Mouse (Mus musculus) midbrain, postnatal 0 days (tissue): Measurements from ENCODE around the gene Crip1. TPM values are rescaled to one million over a fixed set of nuclear protein-coding genes. Genes with fewer than 3 reads are reported as not detected.

Source experiments
- ATAC-seq: fragments of 200-750 bp; cut with Nextera tagmentation; 2 replicates; pipeline ENCODE4 v1.8.0; 2017; ENCODE audit warnings: moderate number of reproducible peaks, mild to moderate bottlenecking, moderate TSS enrichment, moderate library complexity; ENCODE audit not compliant: low FRiP score
- DNase-seq: peaks from one replicate; pipeline ENCODE4 v3.0.0-alpha.2; 2015; ENCODE audit warnings: low spot score
- H3K27ac ChIP-seq: fragments of 300-500 bp; sonication (generic); 2 replicates; pipeline ENCODE4 v1.5.1; 2014; ENCODE audit warnings: low read depth, mild to moderate bottlenecking, low read length, mixed read lengths
- H3K27me3 ChIP-seq: fragments of 300-500 bp; sonication (generic); 2 replicates; pipeline ENCODE4 v1.6.1; 2014; ENCODE audit warnings: low read length, control low read depth, mixed read lengths; ENCODE audit not compliant: insufficient read depth
- H3K36me3 ChIP-seq: fragments of 300-500 bp; sonication (generic); 2 replicates; pipeline ENCODE4 v1.6.1; 2014; ENCODE audit warnings: low read length, control low read depth, mixed read lengths; ENCODE audit not compliant: insufficient read depth
- H3K4me1 ChIP-seq: fragments of 300-500 bp; sonication (generic); 2 replicates; pipeline ENCODE4 v1.6.1; 2014; ENCODE audit warnings: mild to moderate bottlenecking, control low read depth, antibody characterized with exemption, low read length, mixed read lengths; ENCODE audit not compliant: insufficient read depth
- H3K4me2 ChIP-seq: fragments of 300-500 bp; sonication (generic); 2 replicates; pipeline ENCODE4 v1.6.1; 2014; ENCODE audit warnings: low read depth, mild to moderate bottlenecking, low read length, mixed read lengths; ENCODE audit not compliant: poor library complexity, severe bottlenecking
- H3K4me3 ChIP-seq: fragments of 300-500 bp; sonication (generic); 2 replicates; pipeline ENCODE4 v1.5.1; 2014; ENCODE audit warnings: low read depth, mild to moderate bottlenecking, low read length, moderate library complexity
- H3K9ac ChIP-seq: fragments of 300-500 bp; sonication (generic); replicated peaks from 2 replicates; pipeline ENCODE4 v1.6.1; 2014; ENCODE audit warnings: mild to moderate bottlenecking, low read length, moderate library complexity, mixed read lengths; ENCODE audit not compliant: poor library complexity, severe bottlenecking
- H3K9me3 ChIP-seq: fragments of 300-500 bp; sonication (generic); 2 replicates; pipeline ENCODE4 v1.6.1; 2016; ENCODE audit warnings: low read length, control low read depth
- CTCF ChIP-seq: IDR thresholded peaks from 2 replicates; pipeline ENCODE4 v1.5.1; 2016; ENCODE audit warnings: antibody characterized with exemption, mild to moderate bottlenecking
- WGBS: fragments of 180-500 bp; shearing (Covaris S2); extraction: QIAGEN DNeasy Blood & Tissue Kit; methylation state at CpG from one replicate; pipeline ENCODE4 v1.1.7; 2014; 5-methylcytosine and 5-hydroxymethylcytosine counted together
- polyA plus RNA-seq: library from polyadenylated mRNA; unstranded; fragments of >200 nt; fragmentation: Nextera tagmentation; extraction: Ambion mirVana; gene quantifications from 2 replicates; pipeline ENCODE4 v1.2.1, GENCODE M21; 2015
- total RNA-seq: library from RNA; depleted of rRNA; stranded (reverse); fragments of >200 nt; gene quantifications from 2 replicates; pipeline ENCODE4 v1.2.3, GENCODE M21; 2014

Crip1 gene
- total and polyA plus RNA-seq, 2 experiments from 2014 or later = 3.9 to 26.0 TPM

DNA sequence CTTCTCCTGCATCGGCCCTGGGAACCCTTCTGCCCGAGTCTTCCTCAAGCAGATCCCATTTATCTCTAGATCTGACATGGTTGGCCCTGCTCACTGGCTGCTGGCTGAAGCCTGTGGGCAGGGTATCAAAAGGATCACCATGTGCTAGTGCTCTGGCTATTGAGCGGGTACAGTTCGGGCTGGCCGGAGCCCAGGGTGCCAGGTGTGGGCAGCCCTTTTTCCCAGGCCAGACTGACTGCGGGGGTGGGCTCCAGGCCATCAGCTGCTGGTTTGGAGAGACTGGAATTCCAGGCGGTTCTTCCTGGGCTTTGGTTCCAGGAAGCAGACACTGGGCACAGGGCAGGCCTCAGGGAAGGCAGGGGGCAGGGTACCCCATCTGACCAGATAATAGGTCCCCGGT, 1.4 kb downstream of the Crip1 start:
- DNase-seq (peak; percentile 48), ATAC-seq (no peak)
- no peak for TF ChIP-seq CTCF
- 73% methylated on average over 8 of the region's 8 CpGs for WGBS
- H3K9me3 ChIP-seq = no peaks in the 10 kb centered on the region
- H3K36me3 ChIP-seq = peaks cover 15% of the 10 kb centered on the region; the same call in 1 of the 2 replicates
- H3K4me3 ChIP-seq = no peak overlapping the region
- H3K4me2 ChIP-seq = no peak overlapping the region
- H3K27me3 ChIP-seq = 0 out of 2 replicates have a peak, but pooled peaks cover 6% of the 10 kb centered on the region
- 0 out of 2 replicates have a peak overlapping the region, but pooled peaks have one; percentile 12 for H3K27ac ChIP-seq
- H3K4me1 ChIP-seq = peaks cover 6% of the 10 kb centered on the region; the same call in 1 of the 2 replicates
- H3K9ac ChIP-seq = no peak overlapping the region

DNA sequence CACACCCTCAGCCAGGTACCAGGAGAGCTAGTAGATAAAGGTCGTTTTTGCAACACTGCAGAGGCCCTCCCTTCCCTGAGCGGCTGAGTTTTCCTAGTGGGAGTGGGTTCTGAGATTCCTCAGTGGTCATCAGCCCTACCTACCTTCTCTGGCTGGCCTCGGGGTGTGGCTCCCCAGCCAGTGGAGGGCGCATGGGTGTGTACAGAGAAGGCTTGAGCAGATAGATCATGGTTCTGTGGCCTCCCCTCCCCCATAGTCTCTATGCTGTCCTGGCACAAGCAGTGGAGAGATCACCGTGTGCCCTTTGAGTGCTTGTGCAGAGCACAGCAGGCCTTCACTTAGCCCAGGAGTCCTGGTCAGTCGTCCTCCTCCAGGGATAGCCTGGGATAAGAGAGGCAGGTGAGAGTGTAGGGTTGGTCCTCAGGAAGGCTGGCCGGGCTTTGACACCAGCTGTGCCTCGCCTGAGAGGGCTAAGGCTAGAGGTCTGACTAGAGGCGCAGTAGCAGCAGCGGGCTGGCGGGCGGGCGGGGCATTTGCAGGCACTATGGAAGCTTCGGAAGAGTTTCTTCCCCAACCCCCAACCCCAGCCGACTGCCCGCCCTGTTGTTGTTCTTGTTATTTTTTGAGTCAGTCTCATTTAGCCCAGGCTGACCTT, 2.4 kb downstream of the Crip1 start:
- DNase-seq (no peak), ATAC-seq (no peak)
- Histone ChIP-seq H3K9ac (no peak overlapping the region), H3K36me3 (peaks cover 15% of the 10 kb centered on the region; the same call in 1 of the 2 replicates), H3K27me3 (0 out of 2 replicates have a peak, but pooled peaks cover 6% of the 10 kb centered on the region), H3K9me3 (no peaks in the 10 kb centered on the region), H3K4me3 (no peak overlapping the region), H3K4me2 (no peak overlapping the region), H3K27ac (no peak overlapping the region), H3K4me1 (no peaks in the 10 kb centered on the region; the same call in 1 of the 2 replicates)
- WGBS = 41% methylated on average over 16 of the region's 16 CpGs
- peak; percentile 15; the same call in 1 of the 2 replicates for TF ChIP-seq CTCF

DNA sequence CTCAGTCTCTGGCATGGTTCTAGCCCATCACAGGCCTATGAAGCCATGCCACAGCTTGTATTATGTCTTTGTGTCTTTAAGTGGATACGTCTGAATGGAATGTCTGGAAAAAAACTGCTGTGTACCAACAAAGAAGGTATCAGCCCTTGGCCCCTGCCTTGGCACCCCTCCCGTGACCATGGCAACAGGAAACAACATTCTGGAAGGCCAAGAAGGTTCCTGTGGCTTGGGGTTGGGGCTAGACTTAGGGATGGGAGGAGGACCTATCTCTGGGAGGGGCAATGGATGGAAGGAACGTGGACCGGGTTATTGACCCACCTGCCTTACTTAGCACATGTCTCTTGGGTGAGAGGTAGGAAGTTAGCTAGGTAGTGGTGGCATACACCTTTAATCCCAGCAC, 3.2 kb downstream of the Crip1 start:
- ATAC-seq (no peak), DNase-seq (no peak)
- H3K36me3 ChIP-seq = peaks cover 8% of the 10 kb centered on the region; the same call in 1 of the 2 replicates

DNA sequence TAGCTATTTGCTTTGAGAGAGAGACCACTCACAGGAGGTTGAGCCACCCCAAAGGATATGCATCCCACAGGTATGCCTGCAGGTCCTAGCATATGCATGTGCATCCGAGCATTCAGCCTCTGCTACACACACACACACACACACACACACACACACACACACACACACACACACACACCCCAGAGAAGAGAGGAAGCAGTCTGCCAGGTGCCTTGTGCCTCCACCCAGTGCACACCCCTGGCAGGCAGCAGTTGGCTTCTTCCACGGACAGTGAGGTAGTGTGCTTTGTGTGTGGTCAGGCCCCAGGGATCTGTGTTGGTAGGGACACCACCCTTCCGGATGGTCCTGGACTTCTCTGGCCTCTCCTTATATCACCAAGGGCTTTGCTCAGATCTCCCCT, 3.8 kb downstream of the Crip1 start:
- peaks cover under 1% of the 10 kb centered on the region; the same call in 1 of the 2 replicates for H3K4me1 ChIP-seq
- DNase-seq (no peak), ATAC-seq (no peak)
- peaks cover 2% of the 10 kb centered on the region; the same call in 1 of the 2 replicates for H3K36me3 ChIP-seq
- no peak for TF ChIP-seq CTCF
- no peaks in the 10 kb centered on the region for H3K9me3 ChIP-seq
- 79% methylated on average over 3 of the region's 3 CpGs for WGBS
- H3K9ac ChIP-seq = no peak overlapping the region
- H3K4me3 ChIP-seq = no peak overlapping the region
- 0 out of 2 replicates have a peak, but pooled peaks cover 6% of the 10 kb centered on the region for H3K27me3 ChIP-seq
- H3K4me2 ChIP-seq = no peak overlapping the region
- no peak overlapping the region for H3K27ac ChIP-seq

More for the DNA sequence above, 3.2 kb downstream of the Crip1 start:
- no peak overlapping the region for H3K4me3 ChIP-seq
- 60% methylated on average over 4 of the region's 4 CpGs for WGBS
- H3K9me3 ChIP-seq = no peaks in the 10 kb centered on the region
- TF ChIP-seq CTCF = no peak
- H3K9ac ChIP-seq = no peak overlapping the region
- no peaks in the 10 kb centered on the region; the same call in 1 of the 2 replicates for H3K4me1 ChIP-seq
- H3K4me2 ChIP-seq = no peak overlapping the region
- 0 out of 2 replicates have a peak, but pooled peaks cover 6% of the 10 kb centered on the region for H3K27me3 ChIP-seq
- H3K27ac ChIP-seq = no peak overlapping the region

DNA sequence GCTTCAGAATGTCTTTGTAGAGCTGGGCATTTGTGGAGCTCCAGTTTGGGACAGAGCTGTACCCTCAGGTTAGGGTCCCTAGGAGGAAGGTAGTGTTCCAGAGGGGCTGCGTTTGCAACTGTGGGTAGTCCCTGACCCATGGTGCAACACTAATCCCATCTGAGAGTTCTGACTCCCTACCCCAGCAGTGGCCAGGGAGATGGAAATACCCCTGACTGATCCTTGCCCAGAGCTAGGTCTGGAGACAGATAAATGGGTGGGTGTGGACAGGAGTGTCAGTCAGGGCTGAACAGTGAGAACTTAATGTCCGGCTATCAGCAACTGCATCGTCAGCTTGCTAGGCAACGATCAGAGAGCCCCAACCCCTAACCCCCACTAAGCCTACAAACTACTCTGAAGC, 4.5 kb downstream of the Crip1 start:
- Histone ChIP-seq H3K9ac (no peak overlapping the region), H3K27ac (no peak overlapping the region), H3K4me2 (no peak overlapping the region), H3K4me3 (no peak overlapping the region), H3K27me3 (0 out of 2 replicates have a peak, but pooled peaks cover 6% of the 10 kb centered on the region), H3K36me3 (no peaks in the 10 kb centered on the region), H3K4me1 (peaks cover 6% of the 10 kb centered on the region; the same call in 1 of the 2 replicates), H3K9me3 (no peaks in the 10 kb centered on the region)
- no peak for ATAC-seq
- DNase-seq = no peak
- TF ChIP-seq CTCF = no peak
- WGBS = 80% methylated on average over 4 of the region's 4 CpGs

DNA sequence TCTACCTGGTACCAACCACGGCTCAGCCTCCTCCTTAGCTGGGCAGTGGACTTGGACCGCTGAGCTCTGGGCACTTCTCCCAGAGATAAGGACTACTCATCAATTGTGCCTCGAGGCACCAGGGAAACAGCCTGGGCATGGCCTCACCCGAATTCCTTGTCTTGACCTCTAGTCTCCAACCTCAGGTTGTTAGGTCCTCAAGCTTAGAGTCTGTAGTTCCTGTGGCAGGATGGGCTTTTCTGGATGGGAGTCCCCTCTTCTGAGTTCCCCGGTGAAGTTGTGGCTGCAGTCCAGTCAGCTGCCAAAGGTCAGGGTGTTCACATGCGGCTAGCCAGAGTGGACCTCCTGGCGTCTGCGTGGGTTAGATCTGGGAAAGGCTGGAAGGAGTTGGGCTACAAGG, 4.9 kb downstream of the Crip1 start:
- WGBS = 80% methylated on average over 8 of the region's 8 CpGs
- H3K27me3 ChIP-seq = 0 out of 2 replicates have a peak, but pooled peaks cover 6% of the 10 kb centered on the region

More for the DNA sequence above, 4.9 kb downstream of the Crip1 start:
- Histone ChIP-seq H3K36me3 (no peaks in the 10 kb centered on the region), H3K27ac (no peak overlapping the region), H3K4me3 (no peak overlapping the region), H3K4me2 (no peak overlapping the region), H3K9me3 (no peaks in the 10 kb centered on the region), H3K4me1 (peaks cover 6% of the 10 kb centered on the region; the same call in 1 of the 2 replicates), H3K9ac (no peak overlapping the region)
- TF ChIP-seq CTCF = no peak
- ATAC-seq (no peak), DNase-seq (no peak)
